Mouse (Mus musculus): Measurements from ENCODE around the gene Iqschfp.

Iqschfp gene

GRCm38 (mm10) chr3:68372925-68373324, 480.9 kb downstream of the Iqschfp start:
- DNase-seq: no peak

- no peak for DNase-seq
These were observed 483.1 kb downstream of the Iqschfp start for GRCm38 (mm10) chr3:68375100-68375508.

GRCm38 (mm10) chr3:68377452-68378198, 485.6 kb downstream of the Iqschfp start:
- DNase-seq: no peak

GRCm38 (mm10) chr3:68378799-68379198, 486.8 kb downstream of the Iqschfp start:
- DNase-seq: peak in 1 of 2 experiments; percentile 6

- DNase-seq: peak; percentile 7 to 17
These were observed 487.2 kb downstream of the Iqschfp start for GRCm38 (mm10) chr3:68379242-68379641.

- DNase-seq: no peak
These were observed 491.6 kb downstream of the Iqschfp start for GRCm38 (mm10) chr3:68383672-68384071.

- DNase-seq: no peak
These were observed 493.5 kb downstream of the Iqschfp start for GRCm38 (mm10) chr3:68385544-68385943.

- DNase-seq: no peak
These were observed 496.0 kb downstream of the Iqschfp start for GRCm38 (mm10) chr3:68388023-68388422.

GRCm38 (mm10) chr3:68393578-68393977, 501.5 kb downstream of the Iqschfp start:
- peak in 1 of 2 experiments; percentile 21 for DNase-seq

GRCm38 (mm10) chr3:68398691-68399090, 506.7 kb downstream of the Iqschfp start:
- DNase-seq: no peak

- DNase-seq: no peak
These were observed 508.1 kb downstream of the Iqschfp start for GRCm38 (mm10) chr3:68400121-68400520.

- DNase-seq: no peak
These were observed 511.3 kb downstream of the Iqschfp start for GRCm38 (mm10) chr3:68403343-68403742.

- no peak for DNase-seq
These were observed 511.8 kb downstream of the Iqschfp start for GRCm38 (mm10) chr3:68403783-68404217.

- DNase-seq: no peak
These were observed 513.7 kb downstream of the Iqschfp start for GRCm38 (mm10) chr3:68405724-68406123.

- no peak for DNase-seq
These were observed 520.2 kb downstream of the Iqschfp start for GRCm38 (mm10) chr3:68412262-68412661.

GRCm38 (mm10) chr3:68419792-68420191, 527.8 kb downstream of the Iqschfp start:
- no peak for DNase-seq

GRCm38 (mm10) chr3:68420927-68421326, 528.9 kb downstream of the Iqschfp start:
- DNase-seq: no peak

GRCm38 (mm10) chr3:68421849-68422248, 529.8 kb downstream of the Iqschfp start:
- DNase-seq: no peak

GRCm38 (mm10) chr3:68428081-68428480, 536.0 kb downstream of the Iqschfp start:
- DNase-seq: no peak

- no peak for DNase-seq
These were observed 542.4 kb downstream of the Iqschfp start for GRCm38 (mm10) chr3:68434435-68434834.

GRCm38 (mm10) chr3:68434897-68435296, 542.9 kb downstream of the Iqschfp start:
- DNase-seq: no peak

- DNase-seq: no peak
These were observed 556.4 kb downstream of the Iqschfp start for GRCm38 (mm10) chr3:68448480-68448879.

- DNase-seq: no peak
These were observed 559.6 kb downstream of the Iqschfp start for GRCm38 (mm10) chr3:68451634-68452033.

- DNase-seq: no peak
These were observed 561.2 kb downstream of the Iqschfp start for GRCm38 (mm10) chr3:68453266-68453665.

Measured in kidney, adult 8-10 months (tissue).